Mouse (Mus musculus) megakaryocyte, embryonic 14.5 days (primary cell): ENCODE data around the gene Agap3. TPM values are rescaled to one million over a fixed set of nuclear protein-coding genes. Genes with fewer than 3 reads are reported as not detected.

Experiments
- H3K27me3 ChIP-seq: replicated peaks from 2 replicates; pipeline ENCODE3; 2012; ENCODE audit warnings: inconsistent platforms
- H3K36me3 ChIP-seq: replicated peaks from 2 replicates; pipeline ENCODE3; 2012; ENCODE audit warnings: low read length, inconsistent platforms, mixed read lengths
- H3K4me1 ChIP-seq: 2 replicates; pipeline ENCODE4 v1.6.1; 2012; ENCODE audit warnings: inconsistent platforms
- H3K4me3 ChIP-seq: replicated peaks from 2 replicates; pipeline ENCODE3; 2012; ENCODE audit warnings: moderate library complexity, mild to moderate bottlenecking, inconsistent platforms
- H3K9me3 ChIP-seq: 2 replicates; pipeline ENCODE4 v1.6.1; 2012; ENCODE audit warnings: inconsistent platforms
- FLI1 ChIP-seq: IDR thresholded peaks from 2 replicates; pipeline ENCODE4 v1.6.1; 2012; ENCODE audit warnings: low read length, inconsistent platforms, mixed read lengths
- GATA1 ChIP-seq: IDR thresholded peaks from 3 replicates; pipeline ENCODE4 v1.6.1; 2012; ENCODE audit warnings: mixed read lengths, low read length, inconsistent platforms, borderline replicate concordance
- polyA plus RNA-seq: library from polyadenylated mRNA; stranded (reverse); fragments of >175 nt; gene quantifications from 2 replicates; pipeline ENCODE4 v1.2.3, GENCODE M21; 2012; ENCODE audit warnings: low replicate concordance; ENCODE audit not compliant: insufficient read depth

The Agap3 gene
- 117 and 284 TPM in 2 replicates for polyA plus RNA-seq

DNA sequence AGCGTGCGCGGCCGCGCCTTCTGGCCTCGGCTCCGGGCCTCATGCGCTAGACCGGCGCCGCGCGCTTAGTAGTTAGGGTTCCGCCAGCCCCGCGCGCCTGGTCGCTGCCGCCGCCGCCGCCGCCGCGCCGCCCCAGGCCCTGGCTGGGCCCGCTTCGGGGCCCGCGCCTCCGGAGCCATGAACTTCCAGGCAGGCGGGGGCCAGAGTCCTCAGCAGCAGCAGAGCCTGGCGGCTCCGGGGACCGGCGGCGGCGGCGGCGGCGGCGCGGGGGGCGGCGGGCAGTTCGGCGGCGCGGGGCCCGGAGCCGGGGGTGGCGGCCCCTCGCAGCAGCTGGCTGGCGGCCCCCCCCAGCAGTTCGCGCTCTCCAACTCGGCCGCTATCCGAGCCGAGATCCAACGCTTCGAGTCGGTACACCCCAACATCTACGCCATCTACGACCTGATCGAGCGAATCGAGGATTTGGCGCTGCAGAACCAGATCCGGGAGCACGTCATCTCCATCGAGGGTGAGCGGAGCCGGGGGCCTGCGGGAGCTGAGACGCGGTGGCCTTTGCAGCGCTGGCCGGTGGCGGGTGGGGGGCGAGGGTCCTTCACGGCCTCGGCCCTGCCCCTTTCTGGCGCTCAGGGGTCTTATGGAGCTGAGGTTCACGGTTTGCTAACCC, at the start of gene Agap3:
Gene Agap3 (plus strand): TSS at position 148 of the 661 bp plus-strand sequence.
- peak within 1 kb of the TSS; percentile 99 for H3K4me3 ChIP-seq
- no peaks in the 10 kb centered on the region for H3K27me3 ChIP-seq
- peaks cover 23% of the 10 kb centered on the region for H3K36me3 ChIP-seq
- no peaks in the 10 kb centered on the region for H3K9me3 ChIP-seq
- no peak for TF ChIP-seq GATA1
- peaks cover 62% of the 10 kb centered on the region for H3K4me1 ChIP-seq

DNA sequence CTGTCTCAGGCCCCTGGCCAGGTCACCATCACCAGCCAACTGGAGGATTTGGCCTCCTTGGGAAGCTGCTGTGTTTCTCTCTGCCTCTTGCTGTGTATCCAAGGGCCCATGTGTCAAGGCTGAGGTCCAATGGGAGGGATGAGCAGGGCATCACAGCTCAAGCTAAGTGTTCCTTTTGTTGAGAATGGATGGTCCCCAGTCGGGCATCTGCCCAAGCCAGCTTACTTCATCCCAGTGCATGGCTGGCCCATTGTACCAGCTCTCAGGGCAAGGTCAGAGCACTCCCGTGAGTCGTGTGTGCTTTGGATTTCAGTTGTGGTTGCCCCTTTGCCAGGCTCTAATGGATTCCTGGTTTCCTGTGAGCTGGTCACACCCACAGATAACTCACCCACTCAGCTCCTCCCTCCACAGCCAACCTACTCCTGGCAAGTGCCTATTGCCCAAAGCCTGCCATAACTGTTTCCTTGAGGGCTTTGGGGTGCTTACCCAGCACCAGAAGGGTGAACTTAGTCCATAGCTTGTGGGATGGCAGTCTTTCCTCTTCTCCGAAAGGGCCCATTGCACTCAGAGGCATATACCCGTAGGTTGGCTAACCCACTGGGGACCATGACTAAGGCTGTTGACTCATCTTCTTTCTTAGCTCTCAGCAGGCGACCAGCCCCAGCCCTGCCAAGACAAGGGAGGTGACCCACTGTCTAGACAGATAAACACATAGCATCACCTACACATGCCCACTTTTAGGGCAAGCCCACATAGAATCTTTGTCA, 47.2 kb upstream of the Agap3 start:
- no peak for TF ChIP-seq FLI1
- no peak for TF ChIP-seq GATA1
- peaks cover 92% of the 10 kb centered on the region for H3K36me3 ChIP-seq
- no peak overlapping the region for H3K4me3 ChIP-seq
- H3K27me3 ChIP-seq = peaks cover 70% of the 10 kb centered on the region
- H3K9me3 ChIP-seq = no peaks in the 10 kb centered on the region
- peaks cover 28% of the 10 kb centered on the region for H3K4me1 ChIP-seq

DNA sequence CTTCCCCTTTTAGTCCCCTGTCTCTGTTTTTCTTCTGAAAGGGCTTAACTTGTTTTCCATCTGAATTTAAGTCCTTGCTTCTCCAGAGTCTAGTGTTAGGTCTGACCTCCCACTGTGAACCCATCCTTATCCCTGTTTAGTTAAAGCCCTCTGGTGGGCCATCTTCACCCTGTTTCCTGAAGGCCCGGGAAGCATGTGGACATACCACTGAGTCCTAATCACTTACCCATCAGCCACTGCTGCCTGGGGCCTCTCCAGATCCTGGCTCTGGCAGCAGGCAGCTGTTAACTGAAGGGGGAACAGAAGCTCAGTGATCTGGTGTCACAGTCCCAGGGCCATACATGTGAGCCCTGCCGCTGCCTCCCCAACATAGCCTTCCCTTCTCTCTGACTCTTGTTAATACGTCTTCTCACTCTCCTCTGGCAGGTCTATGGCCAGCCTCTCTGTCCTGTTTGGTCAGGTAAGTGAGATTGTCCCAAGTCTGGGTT, 46.5 kb upstream of the Agap3 start:
- H3K9me3 ChIP-seq = no peaks in the 10 kb centered on the region
- no peak overlapping the region for H3K4me3 ChIP-seq
- H3K36me3 ChIP-seq = peaks cover 88% of the 10 kb centered on the region
- H3K27me3 ChIP-seq = peaks cover 71% of the 10 kb centered on the region
- H3K4me1 ChIP-seq = peaks cover 28% of the 10 kb centered on the region
- TF ChIP-seq GATA1 (no peak), FLI1 (no peak)

DNA sequence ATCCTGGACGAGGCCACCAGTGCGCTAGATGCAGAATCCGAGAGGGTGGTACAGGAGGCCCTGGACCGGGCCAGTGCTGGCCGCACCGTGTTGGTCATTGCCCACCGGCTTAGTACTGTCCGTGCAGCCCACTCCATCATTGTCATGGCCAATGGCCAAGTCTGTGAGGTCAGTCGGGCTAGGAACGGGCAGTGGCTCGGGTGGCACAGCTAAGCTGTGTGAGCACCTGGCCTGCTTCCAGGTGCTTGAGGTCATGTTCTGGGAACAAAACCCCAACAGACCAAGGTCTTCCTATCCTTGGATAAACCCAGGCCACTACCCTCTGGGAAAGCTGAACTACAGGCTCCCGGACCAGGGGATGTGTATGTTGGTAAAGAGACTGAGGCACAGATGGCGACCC, 43.3 kb upstream of the Agap3 start:
- TF ChIP-seq GATA1 (no peak), FLI1 (no peak)
- H3K9me3 ChIP-seq = no peaks in the 10 kb centered on the region
- H3K4me3 ChIP-seq = no peak overlapping the region
- H3K36me3 ChIP-seq = peaks cover 62% of the 10 kb centered on the region
- peaks cover 85% of the 10 kb centered on the region for H3K27me3 ChIP-seq
- H3K4me1 ChIP-seq = peaks cover 46% of the 10 kb centered on the region

DNA sequence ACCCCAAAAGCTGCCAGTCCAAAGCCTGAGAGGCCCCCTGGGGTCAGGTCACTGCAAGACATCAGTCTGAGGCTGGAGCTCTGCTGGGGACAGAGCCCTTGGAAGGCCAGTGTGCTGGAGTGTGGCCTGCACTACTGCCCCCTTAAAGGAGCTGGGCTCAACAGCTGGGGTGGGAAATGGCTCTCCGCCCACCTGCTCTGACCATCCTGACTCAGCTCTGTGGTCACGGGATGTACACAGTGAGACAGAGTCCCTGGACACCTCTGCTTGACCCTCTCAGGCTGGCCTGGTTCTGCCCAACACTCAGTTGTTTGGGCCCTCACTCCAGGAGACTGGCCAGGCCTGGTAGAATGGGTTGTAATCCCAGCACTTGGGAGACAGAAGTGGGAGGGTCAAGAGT, 42.5 kb upstream of the Agap3 start:
- Histone ChIP-seq H3K9me3 (no peaks in the 10 kb centered on the region), H3K4me1 (peaks cover 46% of the 10 kb centered on the region), H3K4me3 (no peak overlapping the region), H3K36me3 (peaks cover 54% of the 10 kb centered on the region), H3K27me3 (peaks cover 89% of the 10 kb centered on the region)
- TF ChIP-seq GATA1 (no peak), FLI1 (no peak)

DNA sequence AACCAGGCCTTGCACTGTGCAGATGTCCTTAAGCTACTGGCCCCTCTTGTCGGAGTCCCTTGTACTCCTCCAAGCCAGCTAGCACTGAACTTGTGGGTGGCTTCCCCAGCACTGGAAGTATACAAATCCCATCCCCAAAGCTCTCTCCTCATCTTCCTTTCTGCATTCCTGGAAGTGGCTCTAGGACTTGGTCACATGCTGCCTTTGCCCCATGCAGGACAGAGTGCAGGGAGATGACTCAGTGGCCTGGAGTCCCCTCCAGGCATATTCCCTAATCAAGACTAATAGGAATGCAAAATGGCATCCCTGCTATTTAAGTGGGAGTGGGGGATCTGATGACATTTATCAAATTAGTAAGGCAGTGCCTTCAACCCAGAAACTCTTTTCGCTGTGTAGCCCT, 39.9 kb upstream of the Agap3 start:
- Histone ChIP-seq H3K4me1 (peaks cover 40% of the 10 kb centered on the region), H3K36me3 (peaks cover 38% of the 10 kb centered on the region), H3K27me3 (peaks cover 97% of the 10 kb centered on the region), H3K4me3 (no peak overlapping the region), H3K9me3 (no peaks in the 10 kb centered on the region)
- no peak for TF ChIP-seq GATA1

DNA sequence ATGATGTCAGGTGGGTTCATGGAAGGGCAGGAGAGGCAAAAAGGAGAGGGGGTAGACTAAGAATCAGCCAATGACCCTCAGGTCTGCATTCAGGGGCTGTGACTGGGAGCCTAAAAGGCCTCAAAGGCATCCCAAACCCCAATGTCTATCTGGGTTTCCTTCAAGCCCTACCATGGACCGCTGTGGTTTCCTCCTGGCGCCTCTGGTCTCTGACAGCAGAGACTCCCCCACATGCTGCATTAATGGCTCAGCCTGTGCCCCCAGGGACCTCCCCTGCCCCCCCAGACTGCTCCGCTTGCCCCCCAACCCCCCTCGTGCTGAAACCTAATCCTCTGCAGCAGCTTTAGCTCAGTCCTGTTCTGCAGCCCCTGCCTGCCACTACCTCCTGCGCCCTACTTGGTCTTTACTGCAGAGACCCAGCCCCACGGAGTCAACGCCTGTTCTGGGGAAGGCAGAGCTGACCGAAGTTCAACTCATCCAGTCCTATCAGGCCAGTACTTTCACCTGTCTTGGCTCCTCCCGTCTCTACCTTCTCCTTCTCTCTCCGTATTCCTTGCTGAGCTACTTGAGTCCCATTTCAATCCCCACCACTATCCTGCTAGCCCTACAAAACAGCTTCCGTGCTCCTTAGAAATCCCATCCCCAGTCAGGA, 38.8 kb upstream of the Agap3 start, which contains the start of gene Asic3:
Gene Asic3 (plus strand): TSS at position 351 of the 652 bp plus-strand sequence.
- peaks cover 38% of the 10 kb centered on the region for H3K36me3 ChIP-seq
- no peaks in the 10 kb centered on the region for H3K9me3 ChIP-seq
- peaks cover 93% of the 10 kb centered on the region for H3K27me3 ChIP-seq
- H3K4me3 ChIP-seq = no peak within 1 kb of the TSS
- no peak for TF ChIP-seq GATA1
- TF ChIP-seq FLI1 = no peak
- H3K4me1 ChIP-seq = peaks cover 40% of the 10 kb centered on the region

DNA sequence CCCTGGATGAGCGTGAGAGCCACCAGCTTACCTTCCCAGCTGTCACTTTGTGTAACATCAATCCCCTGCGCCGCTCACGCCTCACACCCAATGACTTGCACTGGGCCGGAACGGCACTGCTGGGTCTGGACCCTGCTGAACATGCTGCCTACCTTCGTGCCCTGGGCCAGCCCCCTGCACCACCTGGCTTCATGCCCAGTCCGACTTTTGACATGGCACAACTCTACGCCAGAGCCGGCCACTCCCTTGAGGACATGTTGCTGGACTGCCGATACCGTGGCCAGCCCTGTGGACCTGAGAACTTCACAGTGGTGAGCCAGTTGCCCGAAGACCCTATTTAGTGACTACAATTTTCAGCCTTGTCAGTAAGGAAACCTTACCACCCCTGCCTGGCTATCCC, 38.0 kb upstream of the Agap3 start:
- H3K9me3 ChIP-seq = no peaks in the 10 kb centered on the region
- H3K4me3 ChIP-seq = no peak overlapping the region
- no peak for TF ChIP-seq FLI1
- no peak for TF ChIP-seq GATA1
- H3K27me3 ChIP-seq = peaks cover 85% of the 10 kb centered on the region
- peaks cover 43% of the 10 kb centered on the region for H3K4me1 ChIP-seq
- peaks cover 38% of the 10 kb centered on the region for H3K36me3 ChIP-seq

DNA sequence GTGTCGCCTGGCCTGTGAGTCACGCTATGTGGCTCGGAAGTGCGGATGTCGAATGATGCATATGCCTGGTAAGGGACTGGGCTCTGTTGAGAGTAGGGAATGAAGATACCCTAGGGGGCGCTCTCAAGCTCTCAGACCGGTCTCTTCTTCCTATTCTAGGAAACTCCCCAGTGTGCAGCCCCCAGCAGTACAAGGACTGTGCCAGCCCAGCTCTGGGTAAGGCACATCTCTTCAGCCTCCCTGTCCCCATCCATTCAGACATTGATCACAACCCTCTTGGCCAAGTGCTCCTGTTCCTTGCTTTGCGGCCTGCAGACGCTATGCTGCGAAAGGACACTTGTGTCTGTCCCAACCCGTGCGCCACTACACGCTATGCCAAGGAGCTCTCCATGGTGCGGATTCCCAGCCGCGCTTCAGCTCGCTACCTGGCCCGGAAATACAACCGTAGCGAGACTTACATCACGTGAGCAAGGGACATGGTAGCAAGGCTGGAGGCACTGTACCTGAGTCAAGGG, 35.7 kb upstream of the Agap3 start:
- TF ChIP-seq GATA1 (no peak), FLI1 (no peak)
- Histone ChIP-seq H3K4me1 (peaks cover 60% of the 10 kb centered on the region), H3K9me3 (no peaks in the 10 kb centered on the region), H3K4me3 (peak overlapping the region; percentile 77), H3K36me3 (peaks cover 45% of the 10 kb centered on the region), H3K27me3 (peaks cover 67% of the 10 kb centered on the region)

DNA sequence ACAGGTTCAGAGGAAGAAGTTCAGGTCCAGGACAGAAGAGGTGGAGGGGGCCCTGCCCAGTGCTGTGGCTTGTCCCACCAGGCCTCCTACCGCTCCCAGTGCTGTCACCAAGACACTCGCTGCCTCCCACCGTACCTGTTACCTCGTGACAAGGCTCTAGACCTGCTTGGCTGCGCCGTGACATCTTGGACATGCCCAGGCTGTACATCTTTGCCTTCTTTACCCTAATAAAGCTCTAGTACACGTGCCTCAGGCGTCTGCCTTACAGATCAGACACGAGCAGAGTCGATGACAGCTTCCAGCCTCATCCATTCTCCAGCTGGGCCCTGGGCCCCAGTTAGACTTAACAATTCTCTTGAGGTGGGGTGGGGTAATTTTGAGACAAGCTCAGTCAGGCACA, 34.4 kb upstream of the Agap3 start:
- Histone ChIP-seq H3K4me3 (no peak overlapping the region), H3K36me3 (peaks cover 55% of the 10 kb centered on the region), H3K27me3 (peaks cover 54% of the 10 kb centered on the region), H3K4me1 (peaks cover 67% of the 10 kb centered on the region), H3K9me3 (no peaks in the 10 kb centered on the region)
- TF ChIP-seq FLI1 = no peak
- no peak for TF ChIP-seq GATA1
